Mouse (Mus musculus) mammary gland, adult 2 months (tissue): ENCODE data around the gene Gm20873. TPM values are rescaled to one million over a fixed set of nuclear protein-coding genes. Genes with fewer than 3 reads are reported as not detected.

Experiments used
- polyA plus RNA-seq: library from polyadenylated mRNA; depleted of rRNA; stranded (reverse); fragments of >200 nt; gene quantifications from 2 replicates; pipeline ENCODE4 v1.2.3, GENCODE M21; 2012; ENCODE audit warnings: low replicate concordance; rRNA removed

Gene Gm20873
- polyA plus RNA-seq: not detected in 2 replicates

GRCm38 (mm10) chrY:6266798-6267197 is at the start of gene Gm20873:
TSS of gene Gm20873 (plus strand) at chrY:6267098.

GRCm38 (mm10) chrY:6237895-6238294 is 29.0 kb upstream of the Gm20873 start, which contains the start of gene Gm21746:
TSS of gene Gm21746 (minus strand) at chrY:6237995.

Other genes starting within 250 kb of the Gm20873 start
- gene Gm21746, start 29.1 kb upstream of the Gm20873 start, polyA plus RNA-seq: not detected in 2 replicates